Mouse (Mus musculus): ENCODE measurements at regions not wholly inside any gene's neighbourhood (a gene's known extent, or its start where the extent isn't known, plus 50 kb on each side); places are given as distances from the start of the nearest gene placed in this dataset.
A peak's percentile ranks its signal among the peaks of the same experiment; 100 is the strongest.

GRCm38 (mm10) chr11:56505068-56505467, 464.3 kb upstream of the Nmur2 start:
- Histone ChIP-seq H3K4me3 (no peak overlapping the region), H3K4me2 (ENCODE audit: low read depth) (no peak overlapping the region), H3ac (ENCODE audit: control insufficient read depth, insufficient read length) (no peak overlapping the region), H3K27me3 (ENCODE audit: control insufficient read depth, insufficient read depth, insufficient read length) (no peaks in the 10 kb centered on the region), H3K79me2 (ENCODE audit: control insufficient read depth, insufficient read depth) (no peaks in the 10 kb centered on the region), H3K36me3 (ENCODE audit: control insufficient read depth, insufficient read depth) (no peaks in the 10 kb centered on the region)
- TF ChIP-seq USF1 (IDR thresholded peaks at IDR 0.05; ENCODE audit: low read depth) (peak; percentile 60), TCF12 (IDR thresholded peaks at IDR 0.05; ENCODE audit: insufficient read depth, poor library complexity, severe bottlenecking) (no peak)

- Histone ChIP-seq H3K4me2 (ENCODE audit: low read depth) (no peak overlapping the region), H3K79me2 (ENCODE audit: control insufficient read depth, insufficient read depth) (no peaks in the 10 kb centered on the region), H3K4me3 (no peak overlapping the region), H3ac (ENCODE audit: control insufficient read depth, insufficient read length) (no peak overlapping the region), H3K27me3 (ENCODE audit: control insufficient read depth, insufficient read depth, insufficient read length) (no peaks in the 10 kb centered on the region), H3K36me3 (ENCODE audit: control insufficient read depth, insufficient read depth) (no peaks in the 10 kb centered on the region)
- TF ChIP-seq POLR2A (IDR thresholded peaks at IDR 0.05; ENCODE audit: insufficient read length, low read depth) (no peak), MAX (IDR thresholded peaks at IDR 0.05; ENCODE audit: low read depth) (no peak), TCF3 (IDR thresholded peaks at IDR 0.05; ENCODE audit: insufficient read length, low read depth) (no peak), USF1 (IDR thresholded peaks at IDR 0.05; ENCODE audit: low read depth) (no peak), MYOD1 (IDR thresholded peaks at IDR 0.05; ENCODE audit: control insufficient read depth in 1 of 3, insufficient read length in 2 of 3, low read depth in 2 of 3) (no peak), E2F4 (IDR thresholded peaks at IDR 0.05; ENCODE audit: insufficient read depth) (no peak), POLR2AphosphoS2 (IDR thresholded peaks at IDR 0.05; ENCODE audit: insufficient read length, low read depth) (no peak), REST (IDR thresholded peaks at IDR 0.05; ENCODE audit: insufficient read depth, insufficient read length) (no peak), SRF (IDR thresholded peaks at IDR 0.05; ENCODE audit: control insufficient read depth, insufficient read length, low read depth) (no peak), CEBPB (IDR thresholded peaks at IDR 0.05; ENCODE audit: insufficient read depth, poor library complexity, severe bottlenecking) (no peak)
These were observed 474.1 kb upstream of the Nmur2 start for GRCm38 (mm10) chr11:56514941-56515340.

- Histone ChIP-seq H3K4me3 (no peak overlapping the region), H3K79me2 (ENCODE audit: control insufficient read depth, insufficient read depth) (no peaks in the 10 kb centered on the region), H3K27me3 (ENCODE audit: control insufficient read depth, insufficient read depth, insufficient read length) (no peaks in the 10 kb centered on the region), H3K36me3 (ENCODE audit: control insufficient read depth, insufficient read depth) (no peaks in the 10 kb centered on the region), H3ac (ENCODE audit: control insufficient read depth, insufficient read length) (no peak overlapping the region), H3K4me2 (ENCODE audit: low read depth) (no peak overlapping the region)
- TF ChIP-seq MYOD1 (IDR thresholded peaks at IDR 0.05; ENCODE audit: control insufficient read depth in 1 of 3, insufficient read length in 2 of 3, low read depth in 2 of 3) = no peak
- no peak for TF ChIP-seq MYOG (IDR thresholded peaks at IDR 0.05; ENCODE audit: control insufficient read depth in 1 of 3, insufficient read depth in 1 of 3, insufficient read length in 2 of 3, low read depth in 2 of 3)
- TF ChIP-seq MAX (IDR thresholded peaks at IDR 0.05; ENCODE audit: low read depth) = no peak
- no peak for TF ChIP-seq E2F4 (IDR thresholded peaks at IDR 0.05; ENCODE audit: insufficient read depth)
- no peak for TF ChIP-seq TCF3 (IDR thresholded peaks at IDR 0.05; ENCODE audit: insufficient read length, low read depth)
- TF ChIP-seq POLR2AphosphoS2 (IDR thresholded peaks at IDR 0.05; ENCODE audit: insufficient read length, low read depth) = no peak
- no peak for TF ChIP-seq TCF12 (IDR thresholded peaks at IDR 0.05; ENCODE audit: insufficient read depth, poor library complexity, severe bottlenecking)
- no peak for TF ChIP-seq POLR2A (IDR thresholded peaks at IDR 0.05; ENCODE audit: insufficient read length, low read depth)
These were observed 477.7 kb upstream of the Nmur2 start for GRCm38 (mm10) chr11:56518486-56518885.

GRCm38 (mm10) chr11:56550736-56551135, 460.5 kb upstream of the Gria1 start:
- Histone ChIP-seq H3K79me2 (ENCODE audit: control insufficient read depth, insufficient read depth) (no peaks in the 10 kb centered on the region), H3K36me3 (ENCODE audit: control insufficient read depth, insufficient read depth) (no peaks in the 10 kb centered on the region), H3K4me2 (ENCODE audit: low read depth) (no peak overlapping the region), H3ac (ENCODE audit: control insufficient read depth, insufficient read length) (no peak overlapping the region), H3K27me3 (ENCODE audit: control insufficient read depth, insufficient read depth, insufficient read length) (no peaks in the 10 kb centered on the region), H3K4me3 (no peak overlapping the region)
- TF ChIP-seq MYOD1 (IDR thresholded peaks at IDR 0.05; ENCODE audit: control insufficient read depth in 1 of 3, insufficient read length in 2 of 3, low read depth in 2 of 3) (no peak), TCF12 (IDR thresholded peaks at IDR 0.05; ENCODE audit: insufficient read depth, poor library complexity, severe bottlenecking) (no peak), MAX (IDR thresholded peaks at IDR 0.05; ENCODE audit: low read depth) (no peak), POLR2A (IDR thresholded peaks at IDR 0.05; ENCODE audit: insufficient read length, low read depth) (no peak), MYOG (IDR thresholded peaks at IDR 0.05; ENCODE audit: control insufficient read depth in 1 of 3, insufficient read depth in 1 of 3, insufficient read length in 2 of 3, low read depth in 2 of 3) (no peak), POLR2AphosphoS2 (IDR thresholded peaks at IDR 0.05; ENCODE audit: insufficient read length, low read depth) (no peak), REST (IDR thresholded peaks at IDR 0.05; ENCODE audit: insufficient read depth, insufficient read length) (no peak), E2F4 (IDR thresholded peaks at IDR 0.05; ENCODE audit: insufficient read depth) (no peak), SRF (IDR thresholded peaks at IDR 0.05; ENCODE audit: control insufficient read depth, insufficient read length, low read depth) (no peak), TCF3 (IDR thresholded peaks at IDR 0.05; ENCODE audit: insufficient read length, low read depth) (no peak), USF1 (IDR thresholded peaks at IDR 0.05; ENCODE audit: low read depth) (no peak), CEBPB (IDR thresholded peaks at IDR 0.05; ENCODE audit: insufficient read depth, poor library complexity, severe bottlenecking) (no peak)

GRCm38 (mm10) chr11:56556332-56556731, 454.9 kb upstream of the Gria1 start:
- Histone ChIP-seq H3K79me2 (ENCODE audit: control insufficient read depth, insufficient read depth) (no peaks in the 10 kb centered on the region), H3K36me3 (ENCODE audit: control insufficient read depth, insufficient read depth) (no peaks in the 10 kb centered on the region), H3K4me3 (no peak overlapping the region), H3K27me3 (ENCODE audit: control insufficient read depth, insufficient read depth, insufficient read length) (no peaks in the 10 kb centered on the region), H3K4me2 (ENCODE audit: low read depth) (no peak overlapping the region), H3ac (ENCODE audit: control insufficient read depth, insufficient read length) (no peak overlapping the region)
- TF ChIP-seq TCF12 (IDR thresholded peaks at IDR 0.05; ENCODE audit: insufficient read depth, poor library complexity, severe bottlenecking) = peak; percentile 56
- peak; percentile 49 to 93 (median 88) for TF ChIP-seq MYOD1 (IDR thresholded peaks at IDR 0.05; ENCODE audit: control insufficient read depth in 1 of 3, insufficient read length in 2 of 3, low read depth in 2 of 3)
- TF ChIP-seq POLR2A (IDR thresholded peaks at IDR 0.05; ENCODE audit: insufficient read length, low read depth) = no peak
- TF ChIP-seq E2F4 (IDR thresholded peaks at IDR 0.05; ENCODE audit: insufficient read depth) = no peak
- peak; percentile 4 to 93 (median 65) for TF ChIP-seq MYOG (IDR thresholded peaks at IDR 0.05; ENCODE audit: control insufficient read depth in 1 of 3, insufficient read depth in 1 of 3, insufficient read length in 2 of 3, low read depth in 2 of 3)
- TF ChIP-seq CEBPB (IDR thresholded peaks at IDR 0.05; ENCODE audit: insufficient read depth, poor library complexity, severe bottlenecking) = no peak

Measured in myocyte (in vitro differentiated cells).